Mouse (Mus musculus) hindbrain, embryonic 11.5 days (tissue): ENCODE measurements around the gene Shh. TPM values are rescaled to one million over a fixed set of nuclear protein-coding genes. Genes with fewer than 3 reads are reported as not detected.
A peak's percentile ranks its signal among the peaks of the same experiment; 100 is the strongest.

Experiments used
- ATAC-seq: fragments of 200-750 bp; cut with Nextera tagmentation; 2 replicates; pipeline ENCODE4 v1.8.0; 2017; ENCODE audit warnings: mild to moderate bottlenecking, moderate TSS enrichment, moderate library complexity; ENCODE audit not compliant: low FRiP score
- DNase-seq: peaks from one replicate; pipeline ENCODE4 v3.0.0-alpha.2; 2015; ENCODE audit warnings: low spot score
- H3K27ac ChIP-seq: fragments of 300-500 bp; sonication (generic); 2 replicates; pipeline ENCODE4 v1.5.1; 2014; ENCODE audit warnings: mild to moderate bottlenecking, low read depth, low read length
- H3K27me3 ChIP-seq: fragments of 300-500 bp; sonication (generic); 2 replicates; pipeline ENCODE4 v1.6.1; 2014; ENCODE audit warnings: mild to moderate bottlenecking, low read length, moderate library complexity, mixed read lengths; ENCODE audit not compliant: control insufficient read depth, insufficient read depth
- H3K36me3 ChIP-seq: fragments of 300-500 bp; sonication (generic); 2 replicates; pipeline ENCODE4 v1.6.1; 2014; ENCODE audit warnings: mild to moderate bottlenecking, low read length, moderate library complexity, mixed read lengths; ENCODE audit not compliant: control insufficient read depth, insufficient read depth
- H3K4me1 ChIP-seq: fragments of 300-500 bp; sonication (generic); replicated peaks from 2 replicates; pipeline ENCODE4 v1.6.1; 2014; ENCODE audit warnings: low read length, mixed read lengths; ENCODE audit not compliant: control insufficient read depth, insufficient read depth
- H3K4me2 ChIP-seq: fragments of 300-500 bp; sonication (generic); replicated peaks from 2 replicates; pipeline ENCODE4 v1.6.1; 2014; ENCODE audit warnings: mild to moderate bottlenecking, low read depth, low read length
- H3K4me3 ChIP-seq: fragments of 300-500 bp; sonication (generic); 2 replicates; pipeline ENCODE4 v1.5.1; 2014; ENCODE audit warnings: low read depth, low read length
- H3K9ac ChIP-seq: fragments of 300-500 bp; sonication (generic); 2 replicates; pipeline ENCODE4 v1.6.1; 2014; ENCODE audit warnings: low read depth, low read length
- H3K9me3 ChIP-seq: fragments of 300-500 bp; sonication (generic); 2 replicates; pipeline ENCODE4 v1.6.1; 2016; ENCODE audit warnings: low read length; ENCODE audit not compliant: control insufficient read depth
- WGBS: fragments of 180-500 bp; shearing (Covaris S2); extraction: QIAGEN DNeasy Blood & Tissue Kit; methylation state at CpG from one replicate; pipeline ENCODE4 v1.1.7; 2014; 5-methylcytosine and 5-hydroxymethylcytosine counted together
- polyA plus RNA-seq: library from polyadenylated mRNA; unstranded; fragments of >200 nt; fragmentation: Nextera tagmentation; extraction: Ambion mirVana; gene quantifications from 2 replicates; pipeline ENCODE4 v1.2.1, GENCODE M21; 2014

Shh gene
- polyA plus RNA-seq, 1 experiment from 2014 or later = 2.7 TPM

DNA sequence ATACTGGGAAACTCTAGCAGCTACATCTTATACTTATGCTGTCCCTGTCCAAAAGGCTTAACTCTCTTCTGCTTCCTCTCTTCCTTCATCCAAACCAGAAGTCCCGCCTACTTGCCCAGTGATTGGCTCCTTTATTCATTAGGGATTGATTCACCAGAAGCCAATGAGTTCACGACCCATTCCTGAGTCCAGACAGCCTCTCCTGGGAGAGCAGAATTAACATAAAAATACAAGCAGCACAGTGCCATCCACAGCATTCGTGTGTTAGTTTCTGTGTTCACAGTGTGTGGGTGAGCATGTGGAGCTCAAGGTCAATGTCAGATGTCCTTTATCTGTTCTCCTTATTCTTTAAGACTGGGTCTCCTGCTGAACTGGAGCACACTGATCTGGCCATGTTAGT is 13.5 kb downstream of the Shh start:
- ATAC-seq = peak; percentile 26; the same call in 1 of the 2 replicates

DNA sequence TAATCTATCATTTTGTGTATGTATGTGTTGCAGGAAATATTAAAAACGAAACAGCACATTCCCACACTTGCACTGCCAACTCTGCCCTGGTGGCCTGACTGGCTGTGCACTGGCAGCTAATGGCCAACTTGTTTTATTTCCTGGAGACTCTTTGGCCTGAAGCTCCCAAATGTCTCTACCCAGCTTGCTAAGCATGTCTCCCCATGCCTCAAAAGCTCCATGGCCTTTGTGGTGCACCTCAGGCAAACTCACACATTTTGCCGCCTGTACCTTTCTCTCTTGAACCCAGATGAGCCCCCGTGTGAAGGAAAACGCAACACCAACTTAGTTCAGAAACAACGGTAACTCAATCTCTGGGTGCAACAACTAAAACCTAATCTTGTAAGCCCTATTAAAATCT is 14.0 kb downstream of the Shh start:
- Histone ChIP-seq H3K27ac (no peak overlapping the region), H3K9me3 (no peaks in the 10 kb centered on the region), H3K27me3 (peaks cover 27% of the 10 kb centered on the region), H3K36me3 (no peaks in the 10 kb centered on the region), H3K4me3 (no peak overlapping the region), H3K4me1 (peaks cover 4% of the 10 kb centered on the region), H3K4me2 (no peak overlapping the region), H3K9ac (no peak overlapping the region)
- no peak for ATAC-seq
- no peak for DNase-seq
- 79% methylated on average over 5 of the region's 5 CpGs for WGBS

More for the DNA sequence above, 13.5 kb downstream of the Shh start:
- no peak overlapping the region for H3K4me3 ChIP-seq
- DNase-seq = no peak
- H3K9me3 ChIP-seq = no peaks in the 10 kb centered on the region
- no peak overlapping the region for H3K4me2 ChIP-seq
- H3K27me3 ChIP-seq = peaks cover 31% of the 10 kb centered on the region
- no peak overlapping the region for H3K9ac ChIP-seq
- no peak overlapping the region for H3K27ac ChIP-seq
- H3K4me1 ChIP-seq = peaks cover 8% of the 10 kb centered on the region
- 28% methylated on average over 3 of the region's 3 CpGs for WGBS
- H3K36me3 ChIP-seq = no peaks in the 10 kb centered on the region

DNA sequence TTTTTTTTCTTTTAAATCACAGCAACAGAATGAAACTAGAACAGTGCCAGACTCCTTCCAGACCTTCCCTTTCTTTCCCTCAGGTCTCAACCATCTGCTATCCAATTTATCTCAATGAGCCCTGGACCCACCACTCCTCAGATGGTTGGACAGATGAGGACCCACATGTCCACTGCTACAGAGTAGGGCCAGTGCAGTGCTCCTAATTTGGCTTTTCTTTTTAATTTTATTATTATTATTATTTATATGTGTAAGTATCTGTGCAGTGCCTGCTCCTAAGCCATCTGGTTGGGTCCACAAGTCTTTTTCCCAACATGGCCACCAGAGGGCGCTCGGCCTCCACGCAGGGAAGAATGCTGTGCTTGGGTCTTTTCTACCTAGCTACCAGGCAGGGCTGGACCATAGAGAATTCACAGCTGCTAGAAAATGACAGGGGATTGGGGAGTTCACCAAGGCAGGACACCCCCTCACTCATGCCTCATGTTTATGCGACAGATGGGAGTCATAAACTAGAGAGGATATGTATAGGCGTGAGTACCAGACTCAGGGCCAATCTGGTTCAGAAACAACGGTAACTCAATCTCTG is 15.9 kb downstream of the Shh start:
- DNase-seq (peak; percentile 92), ATAC-seq (peak; percentile 54)
- Histone ChIP-seq H3K36me3 (no peaks in the 10 kb centered on the region), H3K4me2 (no peak overlapping the region), H3K9ac (no peak overlapping the region), H3K27ac (no peak overlapping the region), H3K9me3 (no peaks in the 10 kb centered on the region), H3K4me1 (no peaks in the 10 kb centered on the region), H3K27me3 (peaks cover 11% of the 10 kb centered on the region), H3K4me3 (no peak overlapping the region)
- 32% methylated on average over 6 of the region's 6 CpGs for WGBS

DNA sequence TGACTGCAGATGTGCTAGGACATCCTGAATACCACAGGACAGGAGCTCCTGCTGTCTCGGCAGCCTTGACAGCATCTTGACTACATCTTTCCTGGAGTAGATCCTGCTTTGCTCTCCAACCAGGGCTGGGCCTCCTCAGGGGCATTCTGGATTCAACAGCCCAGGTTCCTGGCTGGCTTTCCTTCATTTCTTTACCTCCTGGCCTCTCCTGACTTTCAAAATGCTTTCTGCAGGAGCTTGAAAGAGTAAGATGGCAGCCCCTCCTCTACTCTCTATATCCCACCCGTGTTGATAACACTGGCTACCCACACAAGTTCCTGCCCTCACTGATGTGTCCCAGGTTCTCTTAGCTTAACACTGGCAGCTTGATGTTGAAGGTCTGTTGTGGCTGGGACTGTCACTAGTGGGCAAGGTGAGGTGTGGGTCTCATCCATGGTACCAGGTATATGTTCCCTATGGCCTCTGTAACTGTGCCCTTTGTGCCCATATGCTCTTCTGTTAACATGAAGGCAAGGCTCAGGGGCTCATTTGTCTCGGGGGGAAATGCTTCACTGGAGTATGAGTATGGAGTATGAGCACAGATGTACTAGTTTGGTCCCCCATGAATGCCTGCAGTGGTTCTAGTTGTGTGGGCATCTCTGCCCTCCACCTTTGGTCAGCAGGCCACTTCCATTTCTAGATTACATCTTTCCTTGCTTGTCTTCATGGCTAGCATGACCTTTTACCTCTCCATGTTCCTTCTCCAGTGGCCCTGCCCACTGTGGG is 16.7 kb downstream of the Shh start:
- 58% methylated on average over 3 of the region's 3 CpGs for WGBS
- Histone ChIP-seq H3K4me1 (no peaks in the 10 kb centered on the region), H3K36me3 (no peaks in the 10 kb centered on the region), H3K27me3 (peaks cover 3% of the 10 kb centered on the region; the same call in 1 of the 2 replicates), H3K4me2 (no peak overlapping the region), H3K9ac (no peak overlapping the region), H3K27ac (no peak overlapping the region), H3K4me3 (no peak overlapping the region), H3K9me3 (no peaks in the 10 kb centered on the region)
- no peak for ATAC-seq
- no peak for DNase-seq

DNA sequence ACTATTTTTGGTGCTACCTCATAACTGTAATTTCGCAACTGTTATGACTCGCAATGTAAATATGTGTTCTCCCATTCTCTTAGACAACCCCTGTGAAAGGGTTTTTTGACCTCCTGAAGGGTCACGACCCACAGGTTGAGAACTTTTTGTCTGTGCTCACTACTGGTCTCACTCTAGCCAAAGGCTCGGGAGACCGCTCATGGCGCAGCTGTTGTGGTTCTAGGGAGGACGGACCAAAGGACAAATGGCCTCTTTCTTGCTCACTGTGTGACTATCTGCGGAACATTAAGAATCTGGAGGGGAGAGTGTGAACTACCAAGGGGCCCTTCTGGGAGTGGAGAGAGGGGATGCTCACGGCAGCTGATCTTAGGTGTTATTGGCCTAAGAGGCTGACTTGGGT is 41.1 kb downstream of the Shh start:
- DNase-seq (no peak), ATAC-seq (no peak)
- Histone ChIP-seq H3K36me3 (no peaks in the 10 kb centered on the region), H3K27ac (no peak overlapping the region), H3K9me3 (no peaks in the 10 kb centered on the region), H3K4me2 (no peak overlapping the region), H3K27me3 (no peaks in the 10 kb centered on the region), H3K4me3 (no peak overlapping the region), H3K4me1 (no peaks in the 10 kb centered on the region), H3K9ac (no peak overlapping the region)
- 94% methylated on average over 9 of the region's 9 CpGs for WGBS

DNA sequence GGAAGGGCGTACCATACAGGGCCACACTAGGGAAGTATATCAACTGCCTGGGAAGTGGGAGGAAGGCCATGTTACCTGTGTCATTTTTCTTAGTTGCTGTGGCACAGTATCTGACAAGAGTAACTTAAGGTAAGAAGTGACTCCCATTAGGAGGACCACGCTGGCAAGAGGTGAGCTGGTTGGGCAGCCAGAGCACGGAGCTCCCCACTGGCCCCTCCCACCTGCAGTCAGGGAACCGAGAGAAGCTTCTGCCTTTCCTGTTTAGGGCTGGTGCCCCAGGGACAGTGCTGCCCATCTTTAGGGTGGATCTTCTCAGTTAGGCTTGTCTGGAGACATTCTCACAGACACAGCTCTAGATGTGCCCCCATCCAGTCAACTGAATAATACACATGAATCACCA is 43.3 kb downstream of the Shh start:
- H3K36me3 ChIP-seq = no peaks in the 10 kb centered on the region
- H3K4me1 ChIP-seq = no peaks in the 10 kb centered on the region
- H3K9me3 ChIP-seq = no peaks in the 10 kb centered on the region
- 68% methylated on average over 4 of the region's 4 CpGs for WGBS
- DNase-seq (no peak), ATAC-seq (no peak)
- H3K4me3 ChIP-seq = no peak overlapping the region
- H3K9ac ChIP-seq = no peak overlapping the region
- H3K27ac ChIP-seq = no peak overlapping the region
- no peak overlapping the region for H3K4me2 ChIP-seq
- no peaks in the 10 kb centered on the region for H3K27me3 ChIP-seq

DNA sequence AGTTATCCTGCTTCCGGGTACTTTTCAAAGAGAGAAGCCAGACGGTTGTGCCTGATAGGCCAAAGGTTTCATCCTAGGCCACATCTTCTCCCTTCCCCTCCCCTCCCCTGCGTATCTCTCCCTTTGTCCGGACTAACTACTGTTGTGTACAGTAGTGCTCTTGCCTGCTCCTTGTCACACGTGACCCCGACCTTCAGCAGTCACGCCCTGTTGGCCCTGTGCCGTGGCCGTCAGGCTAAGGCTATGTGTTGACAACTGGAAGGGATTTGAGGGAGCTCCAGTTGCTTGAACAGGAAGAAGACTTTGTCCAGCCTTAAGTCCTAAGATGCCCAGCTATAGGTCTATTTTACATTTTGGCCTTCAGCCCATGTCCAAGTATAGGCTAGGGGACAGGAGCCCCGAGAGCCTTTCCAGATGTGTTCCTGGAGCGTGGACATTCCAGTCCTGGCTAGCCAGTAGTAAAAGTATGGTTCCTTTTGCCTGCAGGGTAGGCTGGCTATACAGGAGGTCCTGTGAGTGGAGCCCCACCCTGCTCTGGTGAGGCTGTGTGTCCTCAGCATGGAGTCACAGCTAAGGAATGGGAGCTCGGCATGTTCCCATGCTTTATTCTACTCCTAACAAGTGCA is 47.3 kb downstream of the Shh start:
- no peak overlapping the region for H3K4me3 ChIP-seq
- ATAC-seq (no peak), DNase-seq (no peak)
- H3K36me3 ChIP-seq = 0 out of 2 replicates have a peak, but pooled peaks cover 5% of the 10 kb centered on the region
- no peaks in the 10 kb centered on the region for H3K9me3 ChIP-seq
- H3K27ac ChIP-seq = no peak overlapping the region
- 89% methylated on average over 12 of the region's 12 CpGs for WGBS
- H3K4me1 ChIP-seq = no peaks in the 10 kb centered on the region
- H3K9ac ChIP-seq = no peak overlapping the region
- no peaks in the 10 kb centered on the region for H3K27me3 ChIP-seq
- no peak overlapping the region for H3K4me2 ChIP-seq

DNA sequence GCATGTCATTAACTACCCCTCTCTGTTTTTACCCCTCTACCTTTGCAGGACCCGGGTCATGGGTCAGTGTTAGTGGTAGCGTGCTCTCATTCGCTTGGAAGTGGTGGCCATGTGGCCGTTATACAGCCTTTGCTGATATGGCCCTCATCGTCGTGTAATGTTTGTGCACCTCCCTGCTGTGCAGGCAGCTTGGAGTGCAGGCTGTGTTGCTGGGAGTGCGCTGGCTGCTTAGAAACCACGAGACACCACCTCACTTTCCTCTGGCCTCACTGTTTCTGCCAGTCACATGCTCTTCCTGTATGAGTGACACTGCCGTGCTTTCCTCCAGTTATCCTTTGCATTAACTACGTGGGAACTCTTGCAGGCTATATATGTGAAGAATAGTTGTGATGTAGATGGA is 48.3 kb downstream of the Shh start:
- Histone ChIP-seq H3K4me2 (no peak overlapping the region), H3K27me3 (no peaks in the 10 kb centered on the region), H3K4me3 (no peak overlapping the region), H3K36me3 (peaks cover 5% of the 10 kb centered on the region; the same call in 1 of the 2 replicates), H3K4me1 (no peaks in the 10 kb centered on the region), H3K9ac (no peak overlapping the region), H3K9me3 (no peaks in the 10 kb centered on the region), H3K27ac (no peak overlapping the region)
- no peak for ATAC-seq
- no peak for DNase-seq
- WGBS = 74% methylated on average over 10 of the region's 10 CpGs

DNA sequence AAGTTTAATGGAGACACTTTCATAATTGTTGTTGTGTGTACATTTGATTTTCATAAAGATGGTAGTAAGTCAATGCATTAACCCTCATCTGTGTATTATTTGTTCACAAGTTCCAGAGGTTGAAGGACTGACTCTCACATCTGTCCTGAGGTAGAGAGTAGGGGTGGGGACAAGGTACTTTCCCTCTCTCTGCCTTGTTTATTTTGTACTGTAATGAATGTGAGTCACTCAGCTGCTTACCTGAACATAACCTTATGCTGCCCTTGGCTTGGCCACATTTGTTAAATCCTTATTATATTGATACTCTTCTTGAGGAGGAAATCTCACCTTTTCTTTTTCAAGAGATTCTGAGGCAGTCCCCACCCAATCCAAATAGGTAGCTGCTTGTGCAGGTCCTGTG is 51.0 kb downstream of the Shh start:
- H3K4me3 ChIP-seq = no peak overlapping the region
- H3K27me3 ChIP-seq = no peaks in the 10 kb centered on the region
- no peaks in the 10 kb centered on the region for H3K4me1 ChIP-seq
- ATAC-seq (no peak), DNase-seq (no peak)
- peaks cover 7% of the 10 kb centered on the region for H3K36me3 ChIP-seq
- H3K9me3 ChIP-seq = no peaks in the 10 kb centered on the region
- H3K27ac ChIP-seq = no peak overlapping the region
- H3K4me2 ChIP-seq = no peak overlapping the region
- no peak overlapping the region for H3K9ac ChIP-seq
